Mouse (Mus musculus) embryonic facial prominence, embryonic 11.5 days (tissue): ENCODE data around the gene Disp1. TPM values are rescaled to one million over a fixed set of nuclear protein-coding genes. Genes with fewer than 3 reads are reported as not detected.

Source experiments
- ATAC-seq: fragments of 200-750 bp; cut with Nextera tagmentation; replicated peaks from 2 replicates; pipeline ENCODE4 v1.8.0; 2017; ENCODE audit warnings: low read depth; ENCODE audit not compliant: insufficient number of reproducible peaks, low FRiP score, low TSS enrichment
- DNase-seq: peaks from one replicate; pipeline ENCODE4 v3.0.0-alpha.2; 2015; ENCODE audit warnings: low spot score
- H3K27ac ChIP-seq: fragments of 300-500 bp; sonication (generic); replicated peaks from 2 replicates; pipeline ENCODE4 v1.5.1; 2014; ENCODE audit warnings: mild to moderate bottlenecking, low read depth, low read length, control low read depth
- H3K27me3 ChIP-seq: fragments of 300-500 bp; sonication (generic); 2 replicates; pipeline ENCODE4 v1.6.1; 2014; ENCODE audit warnings: mild to moderate bottlenecking, low read length, moderate library complexity, mixed read lengths; ENCODE audit not compliant: control insufficient read depth, insufficient read depth
- H3K36me3 ChIP-seq: fragments of 300-500 bp; sonication (generic); replicated peaks from 2 replicates; pipeline ENCODE4 v1.6.1; 2014; ENCODE audit warnings: low read depth, mild to moderate bottlenecking, low read length, moderate library complexity, mixed read lengths; ENCODE audit not compliant: control insufficient read depth, insufficient read depth
- H3K4me1 ChIP-seq: fragments of 300-500 bp; sonication (generic); 2 replicates; pipeline ENCODE4 v1.6.1; 2014; ENCODE audit warnings: low read length, mixed read lengths; ENCODE audit not compliant: control insufficient read depth, insufficient read depth
- H3K4me2 ChIP-seq: fragments of 300-500 bp; sonication (generic); 2 replicates; pipeline ENCODE4 v1.6.1; 2014; ENCODE audit warnings: low read depth, mild to moderate bottlenecking, control low read depth, low read length, moderate library complexity
- H3K4me3 ChIP-seq: fragments of 300-500 bp; sonication (generic); 2 replicates; pipeline ENCODE4 v1.5.1; 2014; ENCODE audit warnings: low read depth, low read length, control low read depth
- H3K9ac ChIP-seq: fragments of 300-500 bp; sonication (generic); replicated peaks from 2 replicates; pipeline ENCODE4 v1.6.1; 2014; ENCODE audit warnings: mild to moderate bottlenecking, control low read depth, low read length
- H3K9me3 ChIP-seq: fragments of 300-500 bp; sonication (generic); replicated peaks from 2 replicates; pipeline ENCODE4 v1.6.1; 2016; ENCODE audit warnings: mild to moderate bottlenecking, low read length, inconsistent platforms, mixed read lengths; ENCODE audit not compliant: control insufficient read depth
- WGBS: fragments of 180-500 bp; shearing (Covaris S2); extraction: QIAGEN DNeasy Blood & Tissue Kit; methylation state at CpG from one replicate; pipeline ENCODE4 v1.1.7; 2014; 5-methylcytosine and 5-hydroxymethylcytosine counted together
- polyA plus RNA-seq: library from polyadenylated mRNA; unstranded; fragments of >200 nt; fragmentation: Nextera tagmentation; extraction: Ambion mirVana; gene quantifications from 2 replicates; pipeline ENCODE4 v1.2.1, GENCODE M21; 2014

Gene Disp1
- polyA plus RNA-seq, 1 experiment from 2014 or later, result 12.4 TPM

DNA sequence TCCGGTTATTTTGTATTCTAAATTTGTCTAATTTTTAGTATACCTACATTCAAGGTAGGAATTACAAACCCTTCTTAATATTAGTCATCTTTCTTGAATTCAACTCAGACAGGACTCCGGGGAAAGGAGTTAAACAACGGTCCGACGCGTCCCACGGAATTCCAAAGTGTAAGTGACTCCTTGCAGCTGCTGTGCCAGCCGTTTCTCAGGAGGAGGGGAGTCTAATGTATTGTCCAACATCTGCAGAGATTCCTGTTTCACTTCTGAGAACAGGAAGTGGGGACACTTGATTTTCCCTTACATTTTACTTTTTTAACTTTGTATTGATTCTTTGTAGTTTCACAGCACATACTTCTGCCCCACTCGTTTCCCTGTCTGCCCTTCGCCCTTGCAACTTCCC, 104.9 kb downstream of the Disp1 start:
- WGBS, result 50% methylated on average over 10 of the region's 10 CpGs
- no peak for ATAC-seq
- Histone ChIP-seq H3K36me3 (no peaks in the 10 kb centered on the region), H3K9me3 (no peaks in the 10 kb centered on the region), H3K4me3 (no peak overlapping the region), H3K4me1 (no peaks in the 10 kb centered on the region; the same call in 1 of the 2 replicates), H3K27me3 (no peaks in the 10 kb centered on the region), H3K4me2 (no peak overlapping the region), H3K27ac (no peak overlapping the region), H3K9ac (no peak overlapping the region)
- peak; percentile 24 for DNase-seq

DNA sequence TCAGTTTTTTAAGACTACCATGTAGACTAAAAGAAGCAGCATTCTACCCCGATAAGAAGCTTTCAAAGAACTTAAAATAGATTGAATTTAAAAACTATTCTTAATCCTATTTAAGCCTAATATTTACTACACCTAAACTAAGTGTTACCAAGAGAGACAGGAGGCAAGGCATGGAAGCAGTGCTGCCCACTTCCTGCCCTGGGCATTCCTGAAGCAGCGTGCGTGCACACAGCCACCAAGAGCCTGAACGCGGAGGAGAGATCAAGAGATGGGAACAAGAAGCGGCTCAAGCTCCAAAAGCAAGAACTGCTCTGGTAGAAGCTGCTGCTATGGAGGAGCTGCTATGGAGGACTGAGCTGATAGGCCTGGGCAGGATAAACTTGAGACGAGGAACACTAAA, 106.2 kb downstream of the Disp1 start:
- Histone ChIP-seq H3K9me3 (no peaks in the 10 kb centered on the region), H3K4me1 (no peaks in the 10 kb centered on the region; the same call in 1 of the 2 replicates), H3K4me2 (no peak overlapping the region), H3K4me3 (no peak overlapping the region), H3K36me3 (no peaks in the 10 kb centered on the region), H3K27ac (no peak overlapping the region), H3K9ac (no peak overlapping the region), H3K27me3 (no peaks in the 10 kb centered on the region)
- no peak for DNase-seq
- WGBS, result 84% methylated on average over 7 of the region's 7 CpGs
- no peak for ATAC-seq

DNA sequence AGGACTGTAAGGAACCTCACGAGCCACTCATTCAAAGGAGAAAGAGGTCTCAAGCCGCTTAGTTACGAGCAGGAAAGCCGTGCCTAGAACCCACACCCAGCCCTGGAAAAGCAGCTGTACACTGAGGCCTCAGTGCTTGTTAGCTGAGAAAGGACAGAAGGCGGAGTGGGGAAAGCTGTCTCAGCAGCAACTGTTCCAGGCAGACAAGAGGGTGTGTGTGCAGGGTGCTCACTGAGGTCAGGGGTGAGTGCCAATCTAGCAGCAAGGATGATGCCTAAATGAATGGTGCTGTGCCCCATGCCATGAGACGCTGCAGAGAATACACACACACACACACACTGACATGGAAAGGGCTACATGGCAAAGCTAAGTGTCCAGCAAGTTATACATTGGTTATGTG, 106.8 kb downstream of the Disp1 start:
- no peak overlapping the region for H3K27ac ChIP-seq
- no peaks in the 10 kb centered on the region; the same call in 1 of the 2 replicates for H3K4me1 ChIP-seq
- WGBS, result 77% methylated on average over 6 of the region's 6 CpGs

DNA sequence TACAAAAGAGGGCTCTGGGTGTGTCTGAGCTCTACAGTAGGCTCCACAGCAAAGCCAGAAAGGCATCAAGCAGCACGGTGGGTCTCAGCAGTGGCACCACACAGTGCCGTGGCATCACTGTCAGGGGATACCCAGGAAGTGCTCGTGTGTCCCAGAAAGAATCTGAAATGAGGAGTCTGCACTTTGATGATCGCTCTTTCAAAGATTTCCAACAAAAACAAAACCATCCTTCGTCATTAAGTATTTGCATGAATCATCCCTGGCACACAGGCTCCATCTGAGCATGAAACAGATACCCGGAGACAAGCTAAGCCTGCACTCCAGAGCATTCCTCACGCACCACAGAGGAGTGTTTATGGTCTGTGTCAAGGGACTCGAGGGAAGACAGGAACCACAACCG, 107.8 kb downstream of the Disp1 start:
- ATAC-seq, result no peak
- no peaks in the 10 kb centered on the region for H3K27me3 ChIP-seq
- no peak overlapping the region for H3K4me3 ChIP-seq
- H3K9ac ChIP-seq, result no peak overlapping the region
- no peak overlapping the region for H3K27ac ChIP-seq
- 70% methylated on average over 9 of the region's 9 CpGs for WGBS
- no peaks in the 10 kb centered on the region; the same call in 1 of the 2 replicates for H3K4me1 ChIP-seq
- H3K9me3 ChIP-seq, result no peaks in the 10 kb centered on the region
- no peaks in the 10 kb centered on the region for H3K36me3 ChIP-seq
- H3K4me2 ChIP-seq, result no peak overlapping the region
- no peak for DNase-seq

More for the DNA sequence above, 106.8 kb downstream of the Disp1 start:
- no peak overlapping the region for H3K4me2 ChIP-seq
- no peak for DNase-seq
- H3K9me3 ChIP-seq, result no peaks in the 10 kb centered on the region
- no peak overlapping the region for H3K9ac ChIP-seq
- ATAC-seq, result no peak
- H3K27me3 ChIP-seq, result no peaks in the 10 kb centered on the region
- no peak overlapping the region for H3K4me3 ChIP-seq
- H3K36me3 ChIP-seq, result no peaks in the 10 kb centered on the region

DNA sequence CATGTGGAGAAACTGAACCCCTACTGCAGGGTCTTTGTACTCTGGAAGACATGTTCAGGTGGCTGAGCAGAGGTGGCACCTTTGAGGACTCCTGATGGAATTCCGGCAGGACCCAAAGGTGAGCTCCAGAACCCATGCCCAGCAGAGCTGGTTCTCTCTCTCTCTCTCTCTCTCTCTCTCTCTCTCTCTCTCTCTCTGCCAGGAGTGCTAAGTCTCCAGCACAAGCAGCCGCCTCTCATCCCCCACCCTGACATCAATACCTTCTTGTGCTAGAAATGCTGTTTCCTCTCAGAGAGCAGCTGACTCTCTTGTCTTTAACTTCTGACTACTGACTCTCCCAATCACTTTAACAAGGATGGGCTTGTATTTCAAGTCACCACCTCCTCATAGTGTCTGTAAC, 113.8 kb downstream of the Disp1 start:
- H3K9ac ChIP-seq, result no peak overlapping the region
- WGBS, result 58% methylated on average over 2 of the region's 2 CpGs
- no peaks in the 10 kb centered on the region for H3K36me3 ChIP-seq
- ATAC-seq, result no peak
- H3K4me3 ChIP-seq, result no peak overlapping the region
- no peaks in the 10 kb centered on the region for H3K27me3 ChIP-seq
- H3K9me3 ChIP-seq, result no peaks in the 10 kb centered on the region
- H3K4me1 ChIP-seq, result peaks cover 3% of the 10 kb centered on the region; the same call in 1 of the 2 replicates
- DNase-seq, result no peak
- no peak overlapping the region for H3K4me2 ChIP-seq
- no peak overlapping the region for H3K27ac ChIP-seq

DNA sequence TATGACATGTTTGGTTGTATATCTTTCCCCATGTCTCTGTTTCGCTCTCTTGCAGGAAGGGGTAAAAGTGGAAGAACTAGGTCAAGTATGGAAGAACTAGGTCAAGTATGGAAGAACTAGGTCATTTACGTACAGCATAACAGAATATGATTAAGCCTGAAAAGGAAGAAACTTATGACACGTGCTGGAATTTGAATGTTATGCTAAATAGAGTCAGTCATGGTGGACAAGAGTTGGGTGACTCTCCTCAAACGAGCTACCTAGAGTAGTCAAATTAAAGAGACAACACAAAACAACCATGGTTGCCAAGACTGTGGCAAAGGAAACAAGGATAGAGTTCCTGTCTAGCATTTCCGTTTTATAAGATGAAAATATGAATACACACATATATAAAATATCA, 116.6 kb downstream of the Disp1 start:
- 86% methylated on average over 5 of the region's 5 CpGs for whole genome bisulfite sequencing
- Histone ChIP-seq H3K27me3 (no peaks in the 10 kb centered on the region), H3K9ac (no peak overlapping the region), H3K4me2 (no peak overlapping the region), H3K4me3 (no peak overlapping the region), H3K27ac (no peak overlapping the region), H3K9me3 (no peaks in the 10 kb centered on the region), H3K4me1 (peaks cover 3% of the 10 kb centered on the region; the same call in 1 of the 2 replicates), H3K36me3 (no peaks in the 10 kb centered on the region)
- DNase-seq, result no peak
- no peak for ATAC-seq

DNA sequence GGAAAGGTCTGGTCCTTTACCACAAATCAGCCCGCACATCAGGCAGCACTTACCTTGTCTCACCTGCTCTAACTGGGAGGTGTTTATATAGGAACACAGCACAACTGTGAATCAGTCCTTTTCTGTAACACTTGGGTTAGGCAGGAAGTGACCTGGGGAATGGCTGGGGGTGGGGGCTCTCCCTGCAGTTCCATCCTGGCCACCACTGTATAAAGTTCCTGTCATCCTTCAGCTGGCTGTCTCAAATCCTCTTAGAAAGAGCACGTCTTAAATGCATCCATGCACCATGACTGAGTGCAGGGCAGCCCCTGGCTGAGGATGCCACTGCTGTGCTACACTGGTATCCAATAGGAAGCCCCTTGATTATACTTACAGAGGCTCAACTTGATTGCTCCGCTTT, 118.5 kb downstream of the Disp1 start:
- no peaks in the 10 kb centered on the region for H3K27me3 ChIP-seq
- H3K4me1 ChIP-seq, result peaks cover 3% of the 10 kb centered on the region; the same call in 1 of the 2 replicates
- DNase-seq, result no peak
- H3K9ac ChIP-seq, result no peak overlapping the region
- 0 out of 2 replicates have a peak, but pooled peaks have one; percentile 48 for ATAC-seq
- no peak overlapping the region for H3K4me2 ChIP-seq
- H3K36me3 ChIP-seq, result no peaks in the 10 kb centered on the region
- no peak overlapping the region for H3K27ac ChIP-seq
- H3K9me3 ChIP-seq, result no peaks in the 10 kb centered on the region
- H3K4me3 ChIP-seq, result no peak overlapping the region
- WGBS, result 55% methylated on average over 3 of the region's 3 CpGs

DNA sequence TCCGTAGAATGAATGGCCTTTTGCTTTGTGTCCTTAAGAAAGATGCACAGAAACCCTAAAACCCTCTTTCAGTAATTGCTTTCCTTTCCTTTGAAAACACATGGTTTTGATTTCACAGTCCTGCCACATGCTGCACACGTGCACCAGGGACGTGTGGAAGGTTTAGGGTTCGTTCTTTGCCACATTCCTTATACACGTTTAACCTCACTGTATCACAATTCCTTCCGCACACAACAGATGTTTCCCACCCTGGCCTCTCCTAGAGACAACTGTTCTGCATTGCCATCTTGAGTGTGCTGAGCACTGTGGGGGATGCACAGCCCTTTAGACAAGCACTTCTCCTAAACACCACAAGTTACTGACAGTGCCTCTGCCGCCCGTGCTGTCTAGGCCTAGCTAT, 119.2 kb downstream of the Disp1 start:
- Histone ChIP-seq H3K36me3 (no peaks in the 10 kb centered on the region), H3K4me3 (no peak overlapping the region), H3K27me3 (no peaks in the 10 kb centered on the region), H3K4me2 (no peak overlapping the region), H3K9me3 (no peaks in the 10 kb centered on the region), H3K4me1 (peaks cover 3% of the 10 kb centered on the region; the same call in 1 of the 2 replicates), H3K9ac (no peak overlapping the region), H3K27ac (no peak overlapping the region)
- ATAC-seq (peak; percentile 81), DNase-seq (peak; percentile 81)
- 25% methylated on average over 8 of the region's 8 CpGs for WGBS
